Mouse (Mus musculus) CD4-positive helper T cell, adult 2 months (primary cell): Measurements from ENCODE around the gene Ccdc169.

Source experiments
- DNase-seq: peaks from one replicate; pipeline ENCODE4 v3.0.0-alpha.2; 2012; ENCODE audit warnings: low read depth, missing footprints, low spot score

Ccdc169 gene

GRCm38 (mm10) chr3:55137039-55137438 lies at the start of gene Ccdc169:
Gene Ccdc169 (plus strand): TSS chr3:55137339.
- no peak for DNase-seq

- DNase-seq: no peak
Measured at GRCm38 (mm10) chr3:55087360-55087759, 49.8 kb upstream of the Ccdc169 start.

GRCm38 (mm10) chr3:55088359-55088758 lies 48.8 kb upstream of the Ccdc169 start:
- no peak for DNase-seq

DNA sequence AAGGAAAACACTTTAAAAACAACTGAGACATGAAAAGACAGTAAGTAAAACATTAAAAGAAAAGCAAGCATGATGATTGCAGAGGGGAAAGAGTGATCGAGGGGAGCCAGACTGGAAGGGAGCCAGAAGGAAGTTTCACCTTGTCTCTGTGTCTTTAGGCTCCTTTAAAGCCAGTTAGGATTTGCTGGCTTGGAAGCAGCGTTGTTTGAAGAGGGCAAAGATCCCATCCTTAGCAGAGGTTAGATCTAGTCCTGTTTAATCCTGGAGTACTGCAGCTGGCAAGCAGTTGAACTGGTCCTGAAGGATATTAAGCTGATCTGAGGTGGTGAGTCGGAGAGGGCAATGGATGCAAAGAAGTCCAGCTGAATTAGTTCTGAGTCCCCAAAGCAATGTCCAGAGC lies 48.3 kb upstream of the Ccdc169 start:
- DNase-seq: no peak

DNA sequence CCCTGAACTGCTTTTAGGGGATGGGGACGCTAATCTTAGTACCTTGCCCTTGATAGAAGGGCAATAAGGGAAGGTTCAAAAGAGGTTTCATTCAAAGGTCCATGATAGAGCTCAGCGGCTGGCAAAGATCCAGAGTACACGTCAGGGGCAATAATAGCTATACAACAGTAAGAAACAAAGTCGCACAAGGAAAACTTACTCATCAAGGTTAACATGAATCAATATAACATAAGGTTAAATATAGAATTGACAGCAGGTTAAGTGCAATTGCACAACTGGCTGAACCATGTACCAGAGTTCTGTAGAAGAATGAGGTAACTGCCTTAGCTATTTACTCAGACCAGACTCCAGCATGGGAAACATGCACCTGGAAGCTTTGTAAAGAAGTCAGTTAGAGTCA lies 47.8 kb upstream of the Ccdc169 start:
- DNase-seq: no peak

GRCm38 (mm10) chr3:55093161-55093560 lies 44.0 kb upstream of the Ccdc169 start:
- no peak for DNase-seq

DNA sequence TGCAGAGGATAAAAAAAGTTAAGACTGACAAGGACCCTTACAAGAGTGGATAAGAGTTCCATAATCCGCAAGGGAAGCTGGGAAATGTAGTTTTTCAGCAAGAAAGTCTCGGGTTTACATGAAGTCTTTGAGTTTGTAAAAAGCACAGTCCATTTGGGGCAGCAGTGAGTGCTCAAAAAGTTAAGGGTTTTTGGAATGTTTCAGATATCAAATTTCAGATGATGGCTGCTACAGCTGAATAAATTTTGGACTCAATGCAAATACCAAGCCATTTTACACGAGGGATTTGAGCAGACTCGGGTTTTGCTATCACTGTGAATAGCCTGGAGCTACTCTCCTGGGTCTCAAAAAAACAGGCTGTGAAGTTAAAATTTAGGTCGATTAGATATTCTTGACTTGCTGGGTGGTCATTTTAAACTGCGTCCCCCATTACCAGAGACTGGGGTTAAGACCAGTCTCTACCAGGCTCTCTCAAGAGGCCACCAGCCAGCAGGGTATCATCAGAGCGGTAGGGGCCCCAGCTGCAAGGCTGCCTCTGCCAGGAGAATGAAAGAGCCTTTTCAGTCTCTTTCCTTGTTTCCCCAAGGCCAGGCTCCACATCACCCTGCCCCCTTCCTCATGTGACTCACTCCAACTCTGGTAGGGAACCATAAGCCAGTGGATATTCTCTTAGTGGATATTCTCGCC lies 41.0 kb upstream of the Ccdc169 start:
- DNase-seq: no peak

DNA sequence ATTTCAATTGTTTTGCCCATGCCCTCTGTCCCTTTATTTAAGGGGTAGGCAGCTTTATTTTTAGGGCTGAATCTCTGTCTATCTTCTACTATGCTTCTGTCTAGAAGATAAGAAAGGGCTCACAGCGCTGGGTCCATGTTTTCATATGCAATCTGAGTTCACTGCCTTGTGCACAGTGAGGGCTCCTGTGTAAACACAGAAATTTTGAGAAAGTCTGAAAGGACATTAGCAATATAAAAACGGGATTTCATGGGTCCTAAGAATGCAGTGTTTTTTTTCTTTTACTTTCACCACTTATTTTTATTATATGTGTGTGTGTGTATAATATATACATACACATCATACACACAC lies 40.5 kb upstream of the Ccdc169 start:
- no peak for DNase-seq

- DNase-seq: no peak
Measured at GRCm38 (mm10) chr3:55097186-55097585, 40.0 kb upstream of the Ccdc169 start.

- no peak for DNase-seq
Measured at GRCm38 (mm10) chr3:55098014-55098413, 39.1 kb upstream of the Ccdc169 start.

DNA sequence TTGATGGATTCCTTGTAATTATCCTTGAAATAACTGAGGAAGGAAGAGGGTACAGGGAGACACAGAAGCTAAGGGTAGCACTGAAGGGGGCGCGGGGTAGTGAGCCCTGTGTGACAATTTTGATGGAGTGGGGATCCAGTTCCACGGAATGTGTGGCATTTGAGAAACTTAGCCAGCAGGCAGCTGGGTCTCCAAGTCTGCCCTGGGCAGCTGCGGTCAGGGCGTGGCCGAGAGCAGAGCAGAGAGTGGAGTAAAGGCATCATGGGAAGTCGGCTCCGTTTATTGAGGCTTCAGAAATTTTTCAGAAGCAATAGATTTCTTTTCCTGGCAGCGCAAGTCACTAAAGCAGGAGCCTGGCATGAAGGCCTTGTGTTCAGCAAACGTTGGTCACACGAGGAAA lies 38.1 kb upstream of the Ccdc169 start:
- no peak for DNase-seq

- no peak for DNase-seq
Measured at GRCm38 (mm10) chr3:55101092-55101491, 36.0 kb upstream of the Ccdc169 start.

DNA sequence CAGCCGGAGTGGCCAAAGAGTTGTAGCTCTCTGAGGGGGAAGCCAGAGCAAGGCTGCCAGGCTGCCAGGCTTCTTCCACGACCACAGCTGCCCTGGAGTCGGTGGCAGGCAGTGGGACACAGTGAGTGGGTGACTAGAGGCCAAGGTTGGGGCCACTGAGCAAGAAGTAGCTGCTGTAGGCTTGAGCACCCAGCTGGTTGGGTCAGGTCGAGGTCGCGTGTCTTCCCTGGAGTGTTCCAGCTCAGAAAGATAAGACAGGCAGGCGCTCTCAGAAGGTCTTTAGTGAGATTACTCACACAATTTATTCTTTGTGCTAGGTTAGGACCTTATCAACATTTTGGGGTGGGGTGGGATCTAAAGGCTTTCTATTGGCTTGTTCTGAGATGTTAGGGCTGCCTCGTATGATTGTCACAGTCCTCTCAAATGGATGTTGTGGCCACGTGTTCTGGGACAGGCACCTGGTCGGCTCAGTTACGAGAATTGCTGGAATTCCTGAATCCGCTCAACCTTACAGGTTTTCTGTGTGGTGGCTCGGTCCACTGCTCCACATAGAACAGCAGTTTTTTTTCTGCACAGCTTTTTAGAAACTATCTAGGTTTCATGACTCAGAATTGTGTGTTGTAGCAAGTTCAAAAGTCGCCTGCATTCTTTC lies 31.6 kb upstream of the Ccdc169 start:
- DNase-seq: no peak

DNA sequence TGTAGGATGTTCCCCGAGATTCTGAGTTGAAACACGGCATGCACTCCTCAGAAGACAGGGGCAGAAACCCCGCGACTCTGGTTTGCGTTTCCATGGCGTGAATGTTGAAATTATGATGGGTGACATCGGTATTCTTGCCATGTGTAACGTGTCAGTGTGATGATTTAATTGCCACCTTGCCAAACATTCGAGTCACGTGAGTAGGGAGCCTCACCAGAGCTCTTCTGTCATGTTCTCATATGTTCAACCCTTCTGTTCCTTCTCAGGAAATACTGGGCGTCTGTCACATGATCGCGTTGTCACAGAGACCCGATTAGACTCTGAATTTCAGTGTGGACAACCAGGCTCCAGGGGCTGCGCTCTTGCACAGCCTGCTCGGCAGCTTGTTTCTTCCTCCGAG lies 31.1 kb upstream of the Ccdc169 start:
- no peak for DNase-seq

DNA sequence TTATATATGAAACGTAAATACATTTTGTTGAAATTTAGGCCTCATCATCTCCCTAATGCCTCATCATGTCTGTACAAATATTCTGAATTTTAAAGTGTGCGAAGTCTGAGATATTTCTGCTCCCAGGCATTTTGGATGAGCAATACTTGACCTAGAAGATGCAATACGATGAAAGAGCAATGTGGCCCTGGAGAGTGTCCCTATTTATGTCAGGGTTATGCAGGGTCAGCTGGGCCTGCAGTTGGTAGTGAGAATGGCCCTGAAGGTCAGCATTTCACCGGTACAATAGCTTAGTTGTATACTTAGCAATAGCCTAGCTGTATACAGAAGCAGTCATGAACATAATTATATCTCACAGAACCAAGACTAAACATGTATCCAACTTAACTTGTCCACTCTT lies 28.0 kb upstream of the Ccdc169 start:
- DNase-seq: no peak

GRCm38 (mm10) chr3:55111935-55112709 lies 25.0 kb upstream of the Ccdc169 start, which contains the start of gene Spg20:
Gene Spg20 (plus strand): TSS chr3:55112108.
- DNase-seq: peak; percentile 88

- peak; percentile 27 for DNase-seq
Measured at GRCm38 (mm10) chr3:55112710-55113415, 24.3 kb upstream of the Ccdc169 start.

- no peak for DNase-seq
Measured at GRCm38 (mm10) chr3:55114313-55115065, 22.6 kb upstream of the Ccdc169 start.

DNA sequence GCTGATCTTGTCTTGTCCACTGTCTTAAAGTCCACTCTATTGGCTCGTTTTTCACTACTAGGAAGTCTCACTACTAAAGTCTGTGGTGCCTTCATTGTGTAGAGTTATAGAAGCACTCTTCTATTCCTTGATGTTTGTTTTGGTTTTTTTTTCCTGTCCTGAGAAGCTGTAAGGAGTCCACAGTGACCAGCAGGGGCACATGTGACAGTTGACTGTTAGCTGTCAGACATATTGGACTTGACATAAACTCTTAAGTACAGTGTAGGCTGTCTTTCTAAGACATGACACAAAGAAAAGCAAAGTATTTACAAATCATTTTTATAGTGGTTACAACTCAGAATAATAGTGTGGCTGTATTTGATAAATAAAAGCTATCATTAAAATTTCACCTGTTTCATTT lies 22.1 kb upstream of the Ccdc169 start:
- no peak for DNase-seq

- DNase-seq: no peak
Measured at GRCm38 (mm10) chr3:55115989-55116388, 21.1 kb upstream of the Ccdc169 start.

DNA sequence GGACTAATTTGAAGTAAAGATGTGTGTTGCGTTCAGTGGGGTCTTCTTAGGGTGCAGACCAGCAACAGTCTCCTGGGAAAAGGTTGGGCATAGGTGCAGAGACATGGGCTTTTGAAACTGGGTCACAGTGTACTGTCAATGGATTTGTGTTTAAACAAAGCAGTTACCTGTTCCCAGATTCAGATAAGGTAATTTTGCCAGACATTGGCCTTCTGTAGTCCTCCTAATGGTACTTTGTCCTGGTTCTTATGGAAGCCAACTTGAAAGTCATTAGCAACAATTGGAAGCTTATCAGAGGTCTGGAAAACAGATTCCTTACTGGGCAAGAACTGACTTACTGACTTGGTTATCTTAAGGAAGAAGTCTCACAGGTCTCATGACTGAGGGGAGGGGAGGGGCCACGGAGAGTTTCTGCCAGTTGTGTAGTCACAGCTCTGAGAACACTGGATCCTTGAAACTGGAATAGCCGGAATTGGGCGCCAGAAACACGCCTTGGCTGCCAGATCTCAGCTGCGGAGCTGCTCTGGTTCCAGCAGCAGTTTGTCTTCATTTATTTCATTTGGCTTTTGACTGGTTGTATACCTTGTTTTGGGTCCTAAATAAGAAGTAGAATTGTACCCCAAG lies 17.8 kb upstream of the Ccdc169 start:
- DNase-seq: no peak
